Mouse (Mus musculus): ENCODE measurements at regions not wholly inside any gene's neighbourhood (a gene's known extent, or its start where the extent isn't known, plus 50 kb on each side); places are given as distances from the start of the nearest gene placed in this dataset.

- Histone ChIP-seq H3K4me3 (ENCODE audit: inconsistent target) (no peak overlapping the region), H3K79me2 (ENCODE audit: inconsistent target) (no peaks in the 10 kb centered on the region), H3K27ac (no peak overlapping the region), H3K36me3 (ENCODE audit: inconsistent target) (no peaks in the 10 kb centered on the region)
- 82% methylated on average over 5 of the region's 5 CpGs for WGBS (ENCODE audit: missing documents)
Observed at GRCm38 (mm10) chr6:103268984-103269383, 241.4 kb upstream of the Chl1 start.

GRCm38 (mm10) chr6:103272216-103272615, 238.2 kb upstream of the Chl1 start:
- WGBS (ENCODE audit: missing documents), result 81% methylated on average over 3 of the region's 3 CpGs
- Histone ChIP-seq H3K4me3 (ENCODE audit: inconsistent target) (no peak overlapping the region), H3K36me3 (ENCODE audit: inconsistent target) (no peaks in the 10 kb centered on the region), H3K27ac (no peak overlapping the region), H3K79me2 (ENCODE audit: inconsistent target) (no peaks in the 10 kb centered on the region)

GRCm38 (mm10) chr6:103275071-103275470, 235.3 kb upstream of the Chl1 start:
- Histone ChIP-seq H3K27ac (no peak overlapping the region), H3K4me3 (ENCODE audit: inconsistent target) (no peak overlapping the region), H3K36me3 (ENCODE audit: inconsistent target) (no peaks in the 10 kb centered on the region), H3K79me2 (ENCODE audit: inconsistent target) (no peaks in the 10 kb centered on the region)
- 24% methylated on average over 4 of the region's 4 CpGs for WGBS (ENCODE audit: missing documents)

- no peak overlapping the region for H3K4me3 ChIP-seq (ENCODE audit: inconsistent target)
- H3K79me2 ChIP-seq (ENCODE audit: inconsistent target), result no peaks in the 10 kb centered on the region
- WGBS (ENCODE audit: missing documents), result 33% methylated on average over 2 of the region's 2 CpGs
- no peaks in the 10 kb centered on the region for H3K36me3 ChIP-seq (ENCODE audit: inconsistent target)
- no peak overlapping the region for H3K27ac ChIP-seq
Observed at GRCm38 (mm10) chr6:103275476-103275875, 234.9 kb upstream of the Chl1 start.

- 71% methylated on average over 6 of the region's 6 CpGs for WGBS (ENCODE audit: missing documents)
- H3K36me3 ChIP-seq (ENCODE audit: inconsistent target), result no peaks in the 10 kb centered on the region
- no peak overlapping the region for H3K4me3 ChIP-seq (ENCODE audit: inconsistent target)
- H3K27ac ChIP-seq, result no peak overlapping the region
- no peaks in the 10 kb centered on the region for H3K79me2 ChIP-seq (ENCODE audit: inconsistent target)
Observed at GRCm38 (mm10) chr6:103296015-103296414, 214.4 kb upstream of the Chl1 start.

GRCm38 (mm10) chr6:103306420-103307249, 203.8 kb upstream of the Chl1 start:
- H3K36me3 ChIP-seq (ENCODE audit: inconsistent target), result no peaks in the 10 kb centered on the region
- 62% methylated on average over 7 of the region's 8 CpGs for WGBS (ENCODE audit: missing documents)
- H3K27ac ChIP-seq, result no peak overlapping the region
- no peaks in the 10 kb centered on the region for H3K79me2 ChIP-seq (ENCODE audit: inconsistent target)
- no peak overlapping the region for H3K4me3 ChIP-seq (ENCODE audit: inconsistent target)

- Histone ChIP-seq H3K79me2 (ENCODE audit: inconsistent target) (no peaks in the 10 kb centered on the region), H3K27ac (no peak overlapping the region), H3K4me3 (ENCODE audit: inconsistent target) (no peak overlapping the region), H3K36me3 (ENCODE audit: inconsistent target) (no peaks in the 10 kb centered on the region)
- 75% methylated on average over 3 of the region's 3 CpGs for WGBS (ENCODE audit: missing documents)
Observed at GRCm38 (mm10) chr6:103307250-103307580, 203.2 kb upstream of the Chl1 start.

GRCm38 (mm10) chr6:103312149-103312548, 198.2 kb upstream of the Chl1 start:
- 41% methylated on average over 6 of the region's 6 CpGs for WGBS (ENCODE audit: missing documents)
- H3K4me3 ChIP-seq (ENCODE audit: inconsistent target), result no peak overlapping the region
- no peaks in the 10 kb centered on the region for H3K79me2 ChIP-seq (ENCODE audit: inconsistent target)
- H3K27ac ChIP-seq, result no peak overlapping the region
- no peaks in the 10 kb centered on the region for H3K36me3 ChIP-seq (ENCODE audit: inconsistent target)

- Histone ChIP-seq H3K27ac (no peak overlapping the region), H3K36me3 (ENCODE audit: inconsistent target) (no peaks in the 10 kb centered on the region), H3K79me2 (ENCODE audit: inconsistent target) (no peaks in the 10 kb centered on the region), H3K4me3 (ENCODE audit: inconsistent target) (no peak overlapping the region)
- WGBS (ENCODE audit: missing documents), result 95% methylated on average over 5 of the region's 5 CpGs
Observed at GRCm38 (mm10) chr6:103312935-103313334, 197.5 kb upstream of the Chl1 start.

- 93% methylated on average over 6 of the region's 6 CpGs for WGBS (ENCODE audit: missing documents)
- H3K4me3 ChIP-seq (ENCODE audit: inconsistent target), result no peak overlapping the region
- no peaks in the 10 kb centered on the region for H3K79me2 ChIP-seq (ENCODE audit: inconsistent target)
- H3K27ac ChIP-seq, result no peak overlapping the region
- H3K36me3 ChIP-seq (ENCODE audit: inconsistent target), result no peaks in the 10 kb centered on the region
Observed at GRCm38 (mm10) chr6:103318081-103318480, 192.3 kb upstream of the Chl1 start.

GRCm38 (mm10) chr6:103318677-103319359, 191.6 kb upstream of the Chl1 start:
- WGBS (ENCODE audit: missing documents), result 55% methylated on average over 2 of the region's 3 CpGs
- no peak overlapping the region for H3K27ac ChIP-seq
- no peaks in the 10 kb centered on the region for H3K79me2 ChIP-seq (ENCODE audit: inconsistent target)
- no peak overlapping the region for H3K4me3 ChIP-seq (ENCODE audit: inconsistent target)
- no peaks in the 10 kb centered on the region for H3K36me3 ChIP-seq (ENCODE audit: inconsistent target)

- Histone ChIP-seq H3K36me3 (ENCODE audit: inconsistent target) (no peaks in the 10 kb centered on the region), H3K27ac (no peak overlapping the region), H3K4me3 (ENCODE audit: inconsistent target) (no peak overlapping the region), H3K79me2 (ENCODE audit: inconsistent target) (no peaks in the 10 kb centered on the region)
- WGBS (ENCODE audit: missing documents), result 100% methylated on average over 2 of the region's 2 CpGs
Observed at GRCm38 (mm10) chr6:103319964-103320363, 190.4 kb upstream of the Chl1 start.

GRCm38 (mm10) chr6:103320550-103320949, 189.8 kb upstream of the Chl1 start:
- Histone ChIP-seq H3K4me3 (ENCODE audit: inconsistent target) (no peak overlapping the region), H3K27ac (no peak overlapping the region), H3K36me3 (ENCODE audit: inconsistent target) (no peaks in the 10 kb centered on the region), H3K79me2 (ENCODE audit: inconsistent target) (no peaks in the 10 kb centered on the region)
- 63% methylated on average over 4 of the region's 4 CpGs for WGBS (ENCODE audit: missing documents)

GRCm38 (mm10) chr6:103321058-103321457, 189.3 kb upstream of the Chl1 start:
- Histone ChIP-seq H3K4me3 (ENCODE audit: inconsistent target) (no peak overlapping the region), H3K27ac (no peak overlapping the region), H3K79me2 (ENCODE audit: inconsistent target) (no peaks in the 10 kb centered on the region), H3K36me3 (ENCODE audit: inconsistent target) (no peaks in the 10 kb centered on the region)
- WGBS (ENCODE audit: missing documents), result 94% methylated on average over 2 of the region's 2 CpGs

- H3K27ac ChIP-seq, result no peak overlapping the region
- H3K4me3 ChIP-seq (ENCODE audit: inconsistent target), result no peak overlapping the region
- no peaks in the 10 kb centered on the region for H3K79me2 ChIP-seq (ENCODE audit: inconsistent target)
- no peaks in the 10 kb centered on the region for H3K36me3 ChIP-seq (ENCODE audit: inconsistent target)
Observed at GRCm38 (mm10) chr6:103322442-103322841, 187.9 kb upstream of the Chl1 start.
